Mouse (Mus musculus): ENCODE measurements around the gene Itsn1. TPM values are rescaled to one million over a fixed set of nuclear protein-coding genes. Genes with fewer than 3 reads are reported as not detected.

Itsn1 gene
- total RNA-seq, 2 experiments from 2014 or later = 127 to 135 TPM

- no peak for DNase-seq (ENCODE audit: low spot score in 2 of 2)
Measured at GRCm38 (mm10) chr16:91804831-91805230, 75.8 kb downstream of the Itsn1 start.

GRCm38 (mm10) chr16:91810235-91810634 is 81.2 kb downstream of the Itsn1 start:
- no peak for DNase-seq (ENCODE audit: low spot score in 2 of 2)

GRCm38 (mm10) chr16:91811339-91811738 is 82.3 kb downstream of the Itsn1 start:
- no peak for DNase-seq (ENCODE audit: low spot score in 2 of 2)

- DNase-seq (ENCODE audit: low spot score in 2 of 2) = no peak
Measured at GRCm38 (mm10) chr16:91811876-91812275, 82.8 kb downstream of the Itsn1 start.

GRCm38 (mm10) chr16:91813543-91813942 is 84.5 kb downstream of the Itsn1 start:
- no peak for DNase-seq (ENCODE audit: low spot score in 2 of 2)

- DNase-seq (ENCODE audit: low spot score in 2 of 2) = no peak
Measured at GRCm38 (mm10) chr16:91815067-91815466, 86.0 kb downstream of the Itsn1 start.

- DNase-seq (ENCODE audit: low spot score in 2 of 2) = no peak
Measured at GRCm38 (mm10) chr16:91820299-91820698, 91.2 kb downstream of the Itsn1 start.

GRCm38 (mm10) chr16:91822325-91822724 is 93.2 kb downstream of the Itsn1 start:
- no peak for DNase-seq (ENCODE audit: low spot score in 2 of 2)

- DNase-seq (ENCODE audit: low spot score in 2 of 2) = no peak
Measured at GRCm38 (mm10) chr16:91822759-91823158, 93.7 kb downstream of the Itsn1 start.

GRCm38 (mm10) chr16:91825774-91826325 is 96.8 kb downstream of the Itsn1 start:
- DNase-seq (ENCODE audit: low spot score in 2 of 2) = no peak

GRCm38 (mm10) chr16:91826893-91827292 is 97.8 kb downstream of the Itsn1 start:
- no peak for DNase-seq (ENCODE audit: low spot score in 2 of 2)

- DNase-seq (ENCODE audit: low spot score in 2 of 2) = no peak
Measured at GRCm38 (mm10) chr16:91827456-91827855, 98.4 kb downstream of the Itsn1 start.

GRCm38 (mm10) chr16:91828160-91828559 is 99.1 kb downstream of the Itsn1 start:
- no peak for DNase-seq (ENCODE audit: low spot score in 2 of 2)

GRCm38 (mm10) chr16:91828603-91829002 is 99.5 kb downstream of the Itsn1 start:
- no peak for DNase-seq (ENCODE audit: low spot score in 2 of 2)

GRCm38 (mm10) chr16:91829121-91829520 is 100.0 kb downstream of the Itsn1 start:
- no peak for DNase-seq (ENCODE audit: low spot score in 2 of 2)

GRCm38 (mm10) chr16:91830260-91830659 is 101.2 kb downstream of the Itsn1 start:
- DNase-seq (ENCODE audit: low spot score in 2 of 2) = no peak

GRCm38 (mm10) chr16:91833121-91833520 is 104.0 kb downstream of the Itsn1 start:
- no peak for DNase-seq (ENCODE audit: low spot score in 2 of 2)

- DNase-seq (ENCODE audit: low spot score in 2 of 2) = no peak
Measured at GRCm38 (mm10) chr16:91833558-91833957, 104.5 kb downstream of the Itsn1 start.

- DNase-seq (ENCODE audit: low spot score in 2 of 2) = no peak
Measured at GRCm38 (mm10) chr16:91833981-91834380, 104.9 kb downstream of the Itsn1 start.

- DNase-seq (ENCODE audit: low spot score in 2 of 2) = no peak
Measured at GRCm38 (mm10) chr16:91835790-91836189, 106.7 kb downstream of the Itsn1 start.

- no peak for DNase-seq (ENCODE audit: low spot score in 2 of 2)
Measured at GRCm38 (mm10) chr16:91836592-91837557, 107.8 kb downstream of the Itsn1 start.

GRCm38 (mm10) chr16:91837558-91838041 is 108.5 kb downstream of the Itsn1 start:
- DNase-seq (ENCODE audit: low spot score in 2 of 2) = no peak
